Mouse (Mus musculus) cortical plate, adult 2 months (tissue): ENCODE measurements around the gene Dscam.

Experiments used
- CTCF ChIP-seq: fragments of 200-500 bp; IDR thresholded peaks from 2 replicates; pipeline ENCODE4 v1.5.1; 2011; ENCODE audit warnings: mild to moderate bottlenecking, control low read depth, low read length; ENCODE audit not compliant: insufficient read depth; ENCODE audit errors: extremely low read depth
- POLR2A ChIP-seq: fragments of 200-500 bp; IDR thresholded peaks from 2 replicates; pipeline ENCODE4 v1.6.1; 2011; ENCODE audit warnings: mild to moderate bottlenecking, low read length, control low read depth; ENCODE audit not compliant: insufficient read depth; ENCODE audit errors: extremely low read depth

- no peak for TF ChIP-seq POLR2A
- no peak for TF ChIP-seq CTCF
Observed at GRCm38 (mm10) chr16:96711935-96712334, 458.6 kb downstream of the Dscam start.
